Mouse (Mus musculus) c-Kit-positive CD71-positive TER-119-positive erythroid progenitor cells, embryonic 14.5 days (primary cell): ENCODE measurements around the gene Retreg1.

ENCODE experiments used
- DNase-seq: peaks from one replicate; pipeline ENCODE4 v3.0.0-alpha.2; 2013; ENCODE audit warnings: low spot score

The Retreg1 gene

GRCm38 (mm10) chr15:26012891-26013290, 169.9 kb downstream of the Retreg1 start:
- no peak for DNase-seq

- DNase-seq, result no peak
Observed at GRCm38 (mm10) chr15:26015979-26016665, 173.1 kb downstream of the Retreg1 start.

DNA sequence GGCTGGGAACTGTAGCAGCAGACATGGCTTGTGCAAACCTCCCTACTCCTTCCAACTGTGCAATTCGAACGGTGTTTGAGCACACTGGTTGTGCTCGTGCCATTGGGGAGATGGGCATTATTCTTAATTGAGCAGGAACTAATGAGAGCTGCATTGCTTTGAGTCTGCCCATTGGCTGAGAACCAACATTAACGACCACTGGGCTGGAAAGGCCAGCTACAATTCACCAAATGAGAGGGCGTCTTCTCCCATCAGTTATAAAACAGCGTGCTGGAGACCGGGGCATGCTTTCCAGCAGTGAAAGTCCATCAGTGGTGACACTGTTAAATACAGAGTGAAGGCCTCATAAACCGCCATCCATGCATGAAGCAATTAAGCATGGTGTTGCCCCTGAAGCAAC, 178.7 kb downstream of the Retreg1 start:
- no peak for DNase-seq

GRCm38 (mm10) chr15:26022636-26023035, 179.7 kb downstream of the Retreg1 start:
- DNase-seq, result no peak
